Mouse (Mus musculus) CH12.LX (cell line): ENCODE measurements around the gene Pelp1. TPM values are rescaled to one million over a fixed set of nuclear protein-coding genes. Genes with fewer than 3 reads are reported as not detected.

Experiments used
- DNase-seq: peaks from one replicate; pipeline ENCODE4 v3.0.0-alpha.2; 2013; ENCODE audit errors: extremely low read depth
- H3K27ac ChIP-seq: 2 replicates; pipeline ENCODE4 v1.5.1; 2012; ENCODE audit warnings: low read depth, mild to moderate bottlenecking, control low read depth, moderate library complexity; ENCODE audit not compliant: insufficient read depth
- H3K27me3 ChIP-seq: replicated peaks from 2 replicates; pipeline ENCODE3; 2012; ENCODE audit warnings: inconsistent platforms
- H3K36me3 ChIP-seq, 2 experiments: replicated peaks in 1 of 2; 2 replicates each; pipeline versions ENCODE3 to v1.6.1; 2012; ENCODE audit warnings: inconsistent platforms in 1 of 2, low read length in 1 of 2, mild to moderate bottlenecking in 1 of 2, mixed read lengths in 1 of 2, moderate library complexity in 1 of 2; ENCODE audit not compliant: control insufficient read depth in 1 of 2, insufficient read depth in 1 of 2
- H3K4me1 ChIP-seq, 2 experiments: 2 replicates each; pipeline ENCODE4 v1.6.1; 2012; ENCODE audit warnings: inconsistent platforms in 1 of 2, moderate library complexity in 1 of 2; ENCODE audit not compliant: insufficient read depth in 2 of 2, control insufficient read depth in 1 of 2
- H3K4me2 ChIP-seq: 2 replicates; pipeline ENCODE4 v1.6.1; 2012; ENCODE audit warnings: low read depth, mild to moderate bottlenecking, control low read depth; ENCODE audit not compliant: poor library complexity, insufficient read depth, severe bottlenecking
- H3K4me3 ChIP-seq, 3 experiments: fragments of 150-350 bp in 1 of 3; sonication (generic) in 1 of 3; replicated peaks in 1 of 3; 2 replicates each; pipeline versions ENCODE3 to v1.5.1; 2011 to 2012; ENCODE audit warnings: low read depth in 2 of 3, low read length in 2 of 3, mild to moderate bottlenecking in 2 of 3, moderate library complexity in 2 of 3, control low read depth in 1 of 3, improper control_type of control experiment in 1 of 3, inconsistent platforms in 1 of 3, mixed read lengths in 1 of 3; ENCODE audit not compliant: poor library complexity in 1 of 3
- H3K79me2 ChIP-seq: replicated peaks from 2 replicates; pipeline ENCODE4 v1.6.1; 2012; ENCODE audit warnings: mild to moderate bottlenecking, moderate library complexity; ENCODE audit not compliant: control insufficient read depth, poor library complexity, insufficient read depth, severe bottlenecking; ENCODE audit errors: extremely low read depth
- H3K9ac ChIP-seq: 2 replicates; pipeline ENCODE4 v1.6.1; 2012; ENCODE audit warnings: low read depth, mild to moderate bottlenecking, control low read depth, moderate library complexity; ENCODE audit not compliant: insufficient read depth
- H3K9me3 ChIP-seq: replicated peaks from 2 replicates; pipeline ENCODE3; 2012; ENCODE audit warnings: low read length, inconsistent platforms, mixed read lengths
- BHLHE40 ChIP-seq: IDR thresholded peaks from 2 replicates; pipeline ENCODE4 v1.6.1; 2011; ENCODE audit warnings: mild to moderate bottlenecking, low read depth, low read length, improper control_type of control experiment
- CHD2 ChIP-seq: IDR thresholded peaks from 2 replicates; pipeline ENCODE4 v1.6.1; 2011; ENCODE audit warnings: low read length, improper control_type of control experiment
- CTCF ChIP-seq, 2 experiments: IDR thresholded peaks in 1 of 2; conservative IDR thresholded peaks in 1 of 2; 2 replicates each; pipeline ENCODE4 v1.5.1; 2011 to 2012; ENCODE audit warnings: low read depth in 2 of 2, low read length in 2 of 2, improper control_type of control experiment in 1 of 2, inconsistent platforms in 1 of 2, mild to moderate bottlenecking in 1 of 2, moderate library complexity in 1 of 2
- ELF1 ChIP-seq: IDR thresholded peaks from 2 replicates; pipeline ENCODE4 v1.6.1; 2014; ENCODE audit warnings: low read depth, mild to moderate bottlenecking, inconsistent platforms, low read length, improper control_type of control experiment
- EP300 ChIP-seq: IDR thresholded peaks from 2 replicates; pipeline ENCODE4 v1.6.1; 2011; ENCODE audit warnings: low read length, improper control_type of control experiment
- ETS1 ChIP-seq: conservative IDR thresholded peaks from 2 replicates; pipeline ENCODE4 v1.6.1; 2012; ENCODE audit warnings: low read depth, mild to moderate bottlenecking, inconsistent platforms, low read length, improper control_type of control experiment, moderate library complexity
- HCFC1 ChIP-seq: IDR thresholded peaks from 2 replicates; pipeline ENCODE4 v1.6.1; 2012; ENCODE audit warnings: low read depth, mild to moderate bottlenecking, inconsistent platforms, low read length, improper control_type of control experiment
- IRF4 ChIP-seq: IDR thresholded peaks from 2 replicates; pipeline ENCODE4 v1.6.1; 2014; ENCODE audit warnings: low read depth, mild to moderate bottlenecking, inconsistent platforms, low read length, improper control_type of control experiment
- JUN ChIP-seq: IDR thresholded peaks from 2 replicates; pipeline ENCODE4 v1.6.1; 2011; ENCODE audit warnings: low read depth, mild to moderate bottlenecking, low read length, improper control_type of control experiment, moderate library complexity; ENCODE audit not compliant: insufficient read depth
- JUND ChIP-seq: conservative IDR thresholded peaks from 2 replicates; pipeline ENCODE4 v1.6.1; 2011; ENCODE audit warnings: low read depth, low read length, improper control_type of control experiment
- KAT2A ChIP-seq: IDR thresholded peaks from 2 replicates; pipeline ENCODE4 v1.6.1; 2012; ENCODE audit warnings: low read length, improper control_type of control experiment, inconsistent platforms; ENCODE audit not compliant: insufficient replicate concordance
- MAX ChIP-seq: IDR thresholded peaks from 2 replicates; pipeline ENCODE4 v1.6.1; 2011; ENCODE audit warnings: low read length, improper control_type of control experiment
- MAZ ChIP-seq: IDR thresholded peaks from 2 replicates; pipeline ENCODE4 v1.6.1; 2012; ENCODE audit warnings: low read depth, mild to moderate bottlenecking, inconsistent platforms, low read length, improper control_type of control experiment, moderate library complexity
- MEF2A ChIP-seq: IDR thresholded peaks from 2 replicates; pipeline ENCODE4 v1.6.1; 2014; ENCODE audit warnings: low read depth, mild to moderate bottlenecking, inconsistent platforms, low read length, improper control_type of control experiment, borderline replicate concordance
- NELFE ChIP-seq: IDR thresholded peaks from 2 replicates; pipeline ENCODE4 v1.6.1; 2011; ENCODE audit warnings: low read depth, low read length, improper control_type of control experiment
- PAX5 ChIP-seq: IDR thresholded peaks from 2 replicates; pipeline ENCODE4 v1.6.1; 2012; ENCODE audit warnings: low read length, inconsistent platforms, mixed read lengths
- POLR2A ChIP-seq: IDR thresholded peaks from 2 replicates; pipeline ENCODE4 v1.6.1; 2011; ENCODE audit warnings: low read depth, mild to moderate bottlenecking, improper control_type of control experiment, low read length
- RCOR1 ChIP-seq: conservative IDR thresholded peaks from 2 replicates; pipeline ENCODE4 v1.6.1; 2012; ENCODE audit warnings: low read depth, mild to moderate bottlenecking, inconsistent platforms, low read length, improper control_type of control experiment
- SMC3 ChIP-seq: IDR thresholded peaks from 2 replicates; pipeline ENCODE4 v1.6.1; 2011; ENCODE audit warnings: low read depth, low read length, improper control_type of control experiment
- TBP ChIP-seq: conservative IDR thresholded peaks from 2 replicates; pipeline ENCODE4 v1.6.1; 2011; ENCODE audit warnings: low read depth, low read length, improper control_type of control experiment
- USF1 ChIP-seq: IDR thresholded peaks from 2 replicates; pipeline ENCODE4 v1.6.1; 2014; ENCODE audit warnings: low read depth, mild to moderate bottlenecking, inconsistent platforms, low read length, improper control_type of control experiment
- USF2 ChIP-seq: conservative IDR thresholded peaks from 2 replicates; pipeline ENCODE4 v1.6.1; 2011; ENCODE audit warnings: low read depth, low read length, improper control_type of control experiment
- ZC3H11A ChIP-seq: IDR thresholded peaks from 2 replicates; pipeline ENCODE4 v1.6.1; 2012; ENCODE audit warnings: low read depth, mild to moderate bottlenecking, inconsistent platforms, low read length, improper control_type of control experiment
- ZKSCAN1 ChIP-seq: IDR thresholded peaks from 2 replicates; pipeline ENCODE4 v1.6.1; 2012; ENCODE audit warnings: low read depth, inconsistent platforms, low read length, improper control_type of control experiment, borderline replicate concordance
- ZMIZ1 ChIP-seq: IDR thresholded peaks from 2 replicates; pipeline ENCODE4 v1.6.1; 2012; ENCODE audit warnings: low read depth, mild to moderate bottlenecking, inconsistent platforms, low read length, improper control_type of control experiment
- ZNF384 ChIP-seq: IDR thresholded peaks from 2 replicates; pipeline ENCODE4 v1.6.1; 2012; ENCODE audit warnings: low read depth, low read length, improper control_type of control experiment, inconsistent platforms
- dilution Hi-C: fragments of 300-500 bp; cut with MboI; formaldehyde crosslinking; loops from 2 replicates; pipeline ENCODE4 v1.14.3; 2020; ENCODE audit warnings: low sequenced_read_pairs; ENCODE audit not compliant: extremely low pct_unique_long_range_greater_than_20kb, extremely low pct_ligation_motif_present
- in situ Hi-C: fragments of 300-500 bp; cut with MboI; formaldehyde crosslinking; loops from 3 replicates; pipeline ENCODE4 v1.14.3; 2019; ENCODE audit warnings: low sequenced_read_pairs, low pct_ligation_motif_present, low pct_unique_long_range_greater_than_20kb, mixed read lengths
- polyA plus RNA-seq: library from polyadenylated mRNA; unstranded; fragments of >175 nt; gene quantifications from 2 replicates; pipeline ENCODE4 v1.2.1, GENCODE M21; 2012; ENCODE audit warnings: low read depth; ENCODE audit not compliant: insufficient read length
- total RNA-seq, 2 experiments: library from RNA; depleted of rRNA; stranded (reverse); fragments of 300-350 nt in 1 of 2; fragments of >200 nt in 1 of 2; gene quantifications; 2 replicates each; pipeline ENCODE4 v1.2.3; 2012 to 2014

Gene Pelp1
- total and polyA plus RNA-seq, 3 experiments: 13.2 to 113 (median 33.0) TPM

DNA sequence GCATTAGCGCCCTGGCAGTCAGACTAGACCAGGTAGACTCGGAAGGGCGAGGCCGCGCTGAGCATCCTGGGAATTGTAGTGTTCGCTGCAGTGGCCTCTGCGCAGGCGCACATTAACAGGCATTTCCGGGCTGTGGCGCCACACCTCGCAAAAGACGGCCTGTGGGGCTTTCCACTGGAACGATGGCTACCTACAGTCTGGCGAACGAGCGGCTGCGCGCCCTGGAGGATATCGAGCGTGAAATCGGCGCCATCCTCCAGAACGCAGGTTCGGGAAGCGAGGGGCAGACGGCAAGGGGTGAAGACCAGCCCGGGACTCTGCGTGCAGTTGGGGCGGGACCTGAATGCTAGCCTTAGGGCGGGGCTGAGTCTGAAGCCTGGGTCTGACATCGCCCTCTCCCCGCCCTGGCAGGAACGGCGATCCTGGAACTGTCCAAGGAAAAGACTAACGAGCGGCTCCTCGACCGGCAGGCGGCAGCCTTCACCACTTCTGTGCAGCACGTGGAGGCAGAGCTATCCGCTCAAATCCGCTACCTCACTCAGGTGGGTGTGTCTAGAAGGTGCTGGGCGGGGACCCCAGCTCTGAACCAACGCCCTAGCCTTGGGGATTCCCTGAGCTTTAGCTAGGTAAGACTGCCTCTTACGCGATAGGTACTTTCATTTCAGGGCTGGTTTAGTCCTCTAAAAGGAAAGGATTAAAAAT, 42.1 kb upstream of the Pelp1 start, which contains the start of gene Med11 (continued):
- no peak; the same call in 1 of the 2 replicates for TF ChIP-seq ZC3H11A
- no peak for TF ChIP-seq ZKSCAN1
- TF ChIP-seq CTCF (conservative IDR thresholded peaks at IDR 0.05 in 1 of 2, IDR thresholded peaks at IDR 0.05 in 1 of 2; ENCODE audit: low read depth in 2 of 2, low read length in 2 of 2): peak; percentile 24 to 98; a peak in 3 of 4 replicates
- peak; percentile 96; the same call in 1 of the 2 replicates for TF ChIP-seq KAT2A
- TF ChIP-seq JUND: no peak; the same call in 1 of the 2 replicates
- TF ChIP-seq MAZ: peak; percentile 73; the same call in 1 of the 2 replicates
- TF ChIP-seq BHLHE40: peak; percentile 96
- TF ChIP-seq JUN: no peak; the same call in 1 of the 2 replicates

GRCm38 (mm10) chr11:70450926-70451325, 41.1 kb upstream of the Pelp1 start:
- TF ChIP-seq CTCF (conservative IDR thresholded peaks at IDR 0.05 in 1 of 2, IDR thresholded peaks at IDR 0.05 in 1 of 2; ENCODE audit: low read depth in 2 of 2, low read length in 2 of 2) (no peak), CHD2 (0 out of 2 replicates have a peak, but pooled peaks have one; percentile 3)
- TF ChIP-seq, all 38 proteins: peak for 1
- H3K27me3 ChIP-seq: no peaks in the 10 kb centered on the region
- dilution Hi-C loops: no loop called here
- 0 out of 2 replicates have a peak, but pooled peaks cover 5% of the 10 kb centered on the region for H3K79me2 ChIP-seq
- H3K4me3 ChIP-seq: no peak overlapping the region
- H3K9me3 ChIP-seq: no peaks in the 10 kb centered on the region
- H3K27ac ChIP-seq: no peak overlapping the region
- peaks cover 14 to 58% of the 10 kb centered on the region in 2 experiments for H3K4me1 ChIP-seq
- 0 out of 2 replicates have a peak overlapping the region, but pooled peaks have one; percentile 30 for H3K9ac ChIP-seq
- H3K36me3 ChIP-seq: peaks cover 0 to 22% of the 10 kb centered on the region in 2 experiments
- in situ Hi-C loops: no loop called here
- no peak for DNase-seq
- peak overlapping the region; percentile 59; the same call in 1 of the 2 replicates for H3K4me2 ChIP-seq

- H3K4me2 ChIP-seq: no peak overlapping the region
- no peaks in the 10 kb centered on the region for H3K9me3 ChIP-seq
- H3K4me3 ChIP-seq: no peak overlapping the region
- 0 out of 2 replicates have a peak, but pooled peaks have one; percentile 25 for TF ChIP-seq NELFE
- TF ChIP-seq JUN: peak; percentile 43
- peak; percentile 13; the same call in 1 of the 2 replicates for TF ChIP-seq HCFC1
- TF ChIP-seq TBP: 0 out of 2 replicates have a peak, but pooled peaks have one; percentile 40
- TF ChIP-seq POLR2A: peak; percentile 47
- no peak for TF ChIP-seq ZMIZ1
- TF ChIP-seq EP300: peak; percentile 34; the same call in 1 of the 2 replicates
- no peak for TF ChIP-seq RCOR1
- TF ChIP-seq BHLHE40: no peak
- TF ChIP-seq ZNF384: peak; percentile 26; the same call in 1 of the 2 replicates
- peak; percentile 40; the same call in 1 of the 2 replicates for TF ChIP-seq ELF1
- TF ChIP-seq MAZ: no peak
- TF ChIP-seq MEF2A: no peak
- TF ChIP-seq ETS1: no peak
- no peak for TF ChIP-seq SMC3
- no peak for TF ChIP-seq MAX
- no peak for TF ChIP-seq IRF4
- TF ChIP-seq PAX5: no peak
- no peak for TF ChIP-seq USF1
- no peak for TF ChIP-seq USF2
- TF ChIP-seq, all 38 proteins: peak for 8
- dilution Hi-C loops (no loop called here), in situ Hi-C loops (no loop called here)
- no peak overlapping the region for H3K9ac ChIP-seq
- peak; percentile 64 for DNase-seq
- peaks cover 10 to 37% of the 10 kb centered on the region in 2 experiments for H3K4me1 ChIP-seq
- no peaks in the 10 kb centered on the region for H3K27me3 ChIP-seq
- no peak overlapping the region for H3K27ac ChIP-seq
- peaks cover under 1 to 12% of the 10 kb centered on the region in 2 experiments for H3K36me3 ChIP-seq
- H3K79me2 ChIP-seq: no peaks in the 10 kb centered on the region
These were observed 37.5 kb upstream of the Pelp1 start for GRCm38 (mm10) chr11:70447373-70447772.
